Mouse (Mus musculus) kidney, adult 8-10 months (tissue): ENCODE data around the gene Olfr1307.

Experiments
- DNase-seq, 2 experiments: peaks; one replicate each; pipeline ENCODE4 v3.0.0; 2022

Gene Olfr1307

DNA sequence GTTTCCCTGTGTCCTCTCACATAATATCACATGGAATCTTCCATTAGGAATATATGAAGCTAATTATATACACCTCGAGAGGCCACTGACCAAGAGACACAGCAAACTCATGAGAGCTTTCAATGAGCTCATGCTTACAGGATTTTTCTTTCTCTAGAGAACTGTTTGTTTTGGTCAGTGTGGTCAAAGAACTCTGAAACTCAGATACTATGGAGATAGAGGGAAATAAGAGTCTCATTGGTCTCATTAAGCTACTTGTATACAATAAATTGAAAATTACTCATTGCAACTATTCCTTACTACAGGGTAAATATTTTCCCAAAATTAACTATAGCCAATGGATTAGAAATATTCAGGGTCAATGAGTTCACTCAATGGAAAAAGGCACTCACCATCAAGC is at the start of gene Olfr1307:
Gene Olfr1307, minus strand, starts transcription at position 101 of the 400 bp plus-strand sequence.
- no peak for DNase-seq

DNA sequence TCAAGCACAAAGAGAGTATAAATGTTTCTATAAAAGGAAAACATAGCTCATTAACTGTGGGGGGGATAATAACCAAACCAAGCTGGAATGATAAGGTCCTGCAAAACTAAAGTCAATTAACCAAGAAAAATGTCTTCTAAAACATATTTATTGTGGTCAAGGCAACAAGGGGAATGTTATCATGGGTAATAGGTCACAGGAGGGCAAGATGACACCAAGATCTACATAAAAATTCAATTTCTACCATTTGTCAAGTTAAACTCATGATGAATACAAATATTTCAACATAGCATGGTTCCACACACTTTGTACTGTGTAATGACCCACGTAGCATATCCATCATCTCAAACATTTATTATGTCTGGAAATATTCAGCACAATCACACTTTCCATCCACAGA is 40.9 kb upstream of the Olfr1307 start, which contains the start of gene Olfr1309:
Gene Olfr1309, minus strand, starts transcription at position 101 of the 400 bp plus-strand sequence.
- no peak for DNase-seq

DNA sequence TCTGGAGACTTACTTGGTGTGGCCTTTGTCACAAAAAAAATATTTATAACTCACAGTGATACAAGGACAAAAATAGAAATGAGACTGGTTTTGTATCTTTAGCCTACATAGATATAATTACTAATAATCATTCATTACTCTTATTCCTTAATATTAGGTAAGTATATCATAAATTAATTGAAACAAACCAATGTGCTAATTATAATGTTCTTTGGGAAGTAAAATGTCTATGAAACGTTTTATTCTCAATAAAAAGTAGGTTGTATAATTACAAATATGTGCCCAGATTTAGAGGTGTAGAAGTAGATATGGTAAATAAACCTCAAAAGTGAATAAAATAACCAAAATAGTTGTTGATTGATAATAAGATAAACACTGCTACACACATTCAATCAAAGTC is 15.6 kb upstream of the Olfr1307 start, which contains the start of gene Olfr1308:
Gene Olfr1308, minus strand, starts transcription at position 101 of the 400 bp plus-strand sequence.
- DNase-seq = no peak

DNA sequence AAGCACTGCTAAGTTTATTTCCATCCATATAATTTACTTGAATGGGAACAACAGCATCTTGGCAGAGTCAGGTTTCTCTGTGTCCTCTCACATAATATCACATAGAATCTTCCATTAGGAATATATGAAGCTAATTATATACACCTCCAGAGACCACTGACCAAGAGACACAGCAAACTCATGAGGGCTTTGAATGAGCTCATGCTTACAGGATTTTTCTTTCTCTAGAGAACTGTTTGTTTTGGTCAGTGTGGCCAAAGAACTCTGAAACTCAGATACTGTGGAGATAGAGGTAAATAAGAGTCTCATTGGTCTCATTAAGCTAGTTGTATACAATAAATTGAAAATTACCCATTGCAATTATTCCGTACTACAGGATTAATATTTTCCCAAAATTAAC is 33.1 kb downstream of the Olfr1307 start, which contains the start of gene Olfr1306:
Gene Olfr1306, minus strand, starts transcription at position 101 of the 400 bp plus-strand sequence.
- no peak for DNase-seq
